Mouse (Mus musculus) heart, embryonic 11.5 days (tissue): ENCODE results near the gene Rrp36. TPM values are rescaled to one million over a fixed set of nuclear protein-coding genes. Genes with fewer than 3 reads are reported as not detected.

Experiments used
- ATAC-seq: fragments of 200-750 bp; cut with Nextera tagmentation; replicated peaks from 2 replicates; pipeline ENCODE4 v1.8.0; 2017; ENCODE audit warnings: moderate library complexity; ENCODE audit not compliant: insufficient number of reproducible peaks, low FRiP score, low TSS enrichment
- H3K27ac ChIP-seq: fragments of 300-500 bp; sonication (generic); 2 replicates; pipeline ENCODE4 v1.5.1; 2014; ENCODE audit warnings: mild to moderate bottlenecking, low read depth, low read length
- H3K27me3 ChIP-seq: fragments of 300-500 bp; sonication (generic); 2 replicates; pipeline ENCODE4 v1.6.1; 2014; ENCODE audit warnings: mild to moderate bottlenecking, low read length, mixed read lengths; ENCODE audit not compliant: control insufficient read depth, insufficient read depth
- H3K36me3 ChIP-seq: fragments of 300-500 bp; sonication (generic); 2 replicates; pipeline ENCODE4 v1.6.1; 2014; ENCODE audit warnings: mild to moderate bottlenecking, low read length, moderate library complexity, mixed read lengths; ENCODE audit not compliant: control insufficient read depth, insufficient read depth
- H3K4me1 ChIP-seq: fragments of 300-500 bp; sonication (generic); 2 replicates; pipeline ENCODE4 v1.6.1; 2014; ENCODE audit warnings: low read length; ENCODE audit not compliant: control insufficient read depth, insufficient read depth
- H3K4me2 ChIP-seq: fragments of 300-500 bp; sonication (generic); 2 replicates; pipeline ENCODE4 v1.6.1; 2014; ENCODE audit warnings: mild to moderate bottlenecking, moderate library complexity
- H3K4me3 ChIP-seq: fragments of 300-500 bp; sonication (generic); 2 replicates; pipeline ENCODE4 v1.5.1; 2014; ENCODE audit warnings: low read depth, low read length
- H3K9ac ChIP-seq: fragments of 300-500 bp; sonication (generic); 2 replicates; pipeline ENCODE4 v1.6.1; 2014; ENCODE audit warnings: mild to moderate bottlenecking, low read depth, low read length, moderate library complexity
- H3K9me3 ChIP-seq: fragments of 300-500 bp; sonication (generic); replicated peaks from 2 replicates; pipeline ENCODE4 v1.6.1; 2016; ENCODE audit warnings: low read length; ENCODE audit not compliant: control insufficient read depth
- WGBS: fragments of 180-500 bp; shearing (Covaris S2); extraction: QIAGEN DNeasy Blood & Tissue Kit; methylation state at CpG from one replicate; pipeline ENCODE4 v1.1.7; 2014; ENCODE audit not compliant: insufficient replicate concordance; 5-methylcytosine and 5-hydroxymethylcytosine counted together
- polyA plus RNA-seq: library from polyadenylated mRNA; unstranded; fragments of >200 nt; fragmentation: Nextera tagmentation; extraction: Ambion mirVana; gene quantifications from 2 replicates; pipeline ENCODE4 v1.2.1, GENCODE M21; 2014

Gene Rrp36
- polyA plus RNA-seq, 1 experiment from 2014 or later = 37.0 TPM

GRCm38 (mm10) chr17:46647279-46647678 lies 26.9 kb downstream of the Rrp36 start:
- Histone ChIP-seq H3K27ac (no peak overlapping the region), H3K27me3 (no peaks in the 10 kb centered on the region), H3K9me3 (no peaks in the 10 kb centered on the region), H3K9ac (no peak overlapping the region), H3K4me1 (peaks cover 34% of the 10 kb centered on the region), H3K4me3 (no peak overlapping the region), H3K4me2 (no peak overlapping the region; the same call in 1 of the 2 replicates), H3K36me3 (peaks cover 2% of the 10 kb centered on the region)
- WGBS = 85% methylated on average over 7 of the region's 7 CpGs
- ATAC-seq = no peak

GRCm38 (mm10) chr17:46646322-46646662 lies 27.9 kb downstream of the Rrp36 start:
- Histone ChIP-seq H3K4me2 (peak overlapping the region; percentile 91), H3K4me1 (peaks cover 24% of the 10 kb centered on the region), H3K27me3 (no peaks in the 10 kb centered on the region), H3K27ac (peak overlapping the region; percentile 78), H3K36me3 (peaks cover 5% of the 10 kb centered on the region), H3K4me3 (peak overlapping the region; percentile 76), H3K9me3 (no peaks in the 10 kb centered on the region), H3K9ac (peak overlapping the region; percentile 85)
- no peak for ATAC-seq
- 0% methylated on average over 19 of the region's 19 CpGs for WGBS

- H3K9ac ChIP-seq = peak within 1 kb of the TSS; percentile 85
- ATAC-seq = peak; percentile 75
- WGBS = under 1% methylated on average over 53 of the region's 53 CpGs
Measured at GRCm38 (mm10) chr17:46645561-46646321, 28.4 kb downstream of the Rrp36 start, which contains the start of the genes Klc4 and Mrpl2. TSS of gene Klc4 (minus strand) at chr17:46646022. TSS of gene Mrpl2 (plus strand) at chr17:46646229.

GRCm38 (mm10) chr17:46644916-46645475 lies 29.2 kb downstream of the Rrp36 start:
- H3K27me3 ChIP-seq = no peaks in the 10 kb centered on the region
- peaks cover 19% of the 10 kb centered on the region for H3K4me1 ChIP-seq
- H3K9ac ChIP-seq = peak overlapping the region; percentile 85
- H3K4me3 ChIP-seq = peak overlapping the region; percentile 76
- peak overlapping the region; percentile 91 for H3K4me2 ChIP-seq
- no peak for ATAC-seq
- peak overlapping the region; percentile 77 for H3K27ac ChIP-seq
- no peaks in the 10 kb centered on the region for H3K9me3 ChIP-seq
- 8% methylated on average over 10 of the region's 11 CpGs for WGBS
- H3K36me3 ChIP-seq = peaks cover 5% of the 10 kb centered on the region

More at GRCm38 (mm10) chr17:46645561-46646321, 28.4 kb downstream of the Rrp36 start, which contains the start of the genes Klc4 and Mrpl2:
- peak within 1 kb of the TSS; percentile 78 for H3K27ac ChIP-seq
- H3K4me1 ChIP-seq = peaks cover 21% of the 10 kb centered on the region
- peak within 1 kb of the TSS; percentile 76 for H3K4me3 ChIP-seq
- no peaks in the 10 kb centered on the region for H3K27me3 ChIP-seq
- H3K36me3 ChIP-seq = peaks cover 5% of the 10 kb centered on the region
- no peaks in the 10 kb centered on the region for H3K9me3 ChIP-seq
- H3K4me2 ChIP-seq = peak within 1 kb of the TSS; percentile 91

- peaks cover 5% of the 10 kb centered on the region for H3K36me3 ChIP-seq
- peak overlapping the region; percentile 91 for H3K4me2 ChIP-seq
- H3K27ac ChIP-seq = no peak overlapping the region
- peak overlapping the region; percentile 76 for H3K4me3 ChIP-seq
- peaks cover 14% of the 10 kb centered on the region for H3K4me1 ChIP-seq
- H3K27me3 ChIP-seq = no peaks in the 10 kb centered on the region
- H3K9ac ChIP-seq = peak overlapping the region; percentile 85
- ATAC-seq = no peak
- 83% methylated on average over 12 of the region's 12 CpGs for WGBS
- no peaks in the 10 kb centered on the region for H3K9me3 ChIP-seq
Measured at GRCm38 (mm10) chr17:46644152-46644805, 29.9 kb downstream of the Rrp36 start.

- WGBS = 84% methylated on average over 17 of the region's 17 CpGs
- H3K36me3 ChIP-seq = peaks cover 3% of the 10 kb centered on the region; the same call in 1 of the 2 replicates
- no peak for ATAC-seq
Measured at GRCm38 (mm10) chr17:46642060-46642459, 32.1 kb downstream of the Rrp36 start.

GRCm38 (mm10) chr17:46639929-46640328 lies 34.2 kb downstream of the Rrp36 start:
- Histone ChIP-seq H3K27ac (no peak overlapping the region), H3K4me3 (no peak overlapping the region), H3K9ac (no peak overlapping the region), H3K4me1 (peaks cover 7% of the 10 kb centered on the region), H3K4me2 (no peak overlapping the region), H3K9me3 (no peaks in the 10 kb centered on the region), H3K36me3 (peaks cover 6% of the 10 kb centered on the region; the same call in 1 of the 2 replicates), H3K27me3 (no peaks in the 10 kb centered on the region)
- WGBS = 71% methylated on average over 9 of the region's 9 CpGs
- ATAC-seq = no peak

More at GRCm38 (mm10) chr17:46642060-46642459, 32.1 kb downstream of the Rrp36 start:
- no peaks in the 10 kb centered on the region for H3K9me3 ChIP-seq
- H3K4me3 ChIP-seq = no peak overlapping the region
- no peak overlapping the region for H3K9ac ChIP-seq
- H3K27me3 ChIP-seq = no peaks in the 10 kb centered on the region
- H3K4me1 ChIP-seq = peaks cover 14% of the 10 kb centered on the region
- H3K4me2 ChIP-seq = no peak overlapping the region
- H3K27ac ChIP-seq = no peak overlapping the region

GRCm38 (mm10) chr17:46636831-46637523 lies 37.2 kb downstream of the Rrp36 start:
- Histone ChIP-seq H3K27me3 (no peaks in the 10 kb centered on the region), H3K4me1 (no peaks in the 10 kb centered on the region; the same call in 1 of the 2 replicates), H3K9me3 (no peaks in the 10 kb centered on the region), H3K36me3 (peaks cover 6% of the 10 kb centered on the region), H3K27ac (no peak overlapping the region), H3K9ac (0 out of 2 replicates have a peak overlapping the region, but pooled peaks have one; percentile 8), H3K4me3 (no peak overlapping the region), H3K4me2 (peak overlapping the region; percentile 39; the same call in 1 of the 2 replicates)
- WGBS = 21% methylated on average over 15 of the region's 15 CpGs
- no peak for ATAC-seq
